17 mouse cellular contexts compared by ENCODE assay signal in genomic region chr14:67127118-67127517, GRCm38 (mm10).
"Had no signal": no experiment of that assay in that cellular context is flagged by ENCODE, and none has a peak within 500 bp of the region (broad histone marks: within the 10 kb centered on the region; RNA-seq: fewer than 3 reads in every experiment).

No protein-coding gene starts in this region.

- H3K9me3 ChIP-seq: limb, embryonic 10.5 days; limb, embryonic 13.5 days; liver, embryonic 12.5 days; liver, embryonic 15.5 days; stomach, embryonic 15.5 days had no signal

- H3K27ac ChIP-seq: limb, embryonic 10.5 days; limb, embryonic 13.5 days; liver, embryonic 12.5 days; liver, embryonic 15.5 days; lung, embryonic 15.5 days; macrophage; stomach, embryonic 15.5 days had no signal

- H3K4me2 ChIP-seq: limb, embryonic 13.5 days; liver, embryonic 12.5 days; liver, embryonic 15.5 days; lung, embryonic 15.5 days; stomach, embryonic 15.5 days had no signal

- ATAC-seq: liver, embryonic 12.5 days had no signal

- H3K4me1 ChIP-seq: limb, embryonic 13.5 days; liver, embryonic 12.5 days; liver, embryonic 15.5 days; lung, embryonic 15.5 days; stomach, embryonic 15.5 days had no signal

- H3K9ac ChIP-seq: limb, embryonic 13.5 days; liver, embryonic 12.5 days; liver, embryonic 15.5 days; lung, embryonic 15.5 days; stomach, embryonic 15.5 days had no signal

- H3K27me3 ChIP-seq: limb, embryonic 13.5 days; liver, embryonic 12.5 days; liver, embryonic 15.5 days; lung, embryonic 15.5 days; stomach, embryonic 15.5 days had no signal

- H3K36me3 ChIP-seq: limb, embryonic 10.5 days; limb, embryonic 13.5 days; liver, embryonic 12.5 days; liver, embryonic 15.5 days; lung, embryonic 15.5 days; stomach, embryonic 15.5 days had no signal

- DNase-seq: kidney, adult 9 months; kidney, postnatal 14 days; kidney, postnatal 4 days; liver; lung, adult 18-20 months; lung, postnatal 14 days; midbrain, embryonic 14.5 days; right cerebral cortex, postnatal 25 days; spleen, adult 18-20 months; thymus, postnatal 25 days had no signal

- H3K4me3 ChIP-seq: limb, embryonic 10.5 days; limb, embryonic 13.5 days; liver, embryonic 12.5 days; liver, embryonic 15.5 days; lung, embryonic 15.5 days; stomach, embryonic 15.5 days had no signal
